Mouse (Mus musculus) liver, adult 2 months (tissue): ENCODE measurements at regions not wholly inside any gene's neighbourhood (a gene's known extent, or its start where the extent isn't known, plus 50 kb on each side); places are given as distances from the start of the nearest gene placed in this dataset.

ENCODE experiments used
- DNase-seq: peaks from one replicate; pipeline ENCODE4 v3.0.0-alpha.2; 2011; ENCODE audit warnings: low read depth, low spot score; ENCODE audit errors: extremely low read depth
- H3K27ac ChIP-seq: fragments of 200-500 bp; replicated peaks from 2 replicates; pipeline ENCODE4 v1.5.1; 2012; ENCODE audit warnings: low read depth, mild to moderate bottlenecking, control low read depth, inconsistent platforms, low read length; ENCODE audit not compliant: insufficient read depth
- H3K27me3 ChIP-seq: fragments of 200-500 bp; 2 replicates; pipeline ENCODE4 v1.6.1; 2012; ENCODE audit warnings: mild to moderate bottlenecking, moderate library complexity, low read length, inconsistent platforms; ENCODE audit not compliant: control insufficient read depth, insufficient read depth
- H3K36me3 ChIP-seq: fragments of 200-500 bp; 2 replicates; pipeline ENCODE4 v1.6.1; 2012; ENCODE audit warnings: low read length, inconsistent platforms; ENCODE audit not compliant: control insufficient read depth, insufficient read depth
- H3K4me1 ChIP-seq: fragments of 200-500 bp; 2 replicates; pipeline ENCODE4 v1.6.1; 2011; ENCODE audit warnings: low read length; ENCODE audit not compliant: control insufficient read depth, insufficient read depth
- H3K4me3 ChIP-seq: fragments of 200-500 bp; 2 replicates; pipeline ENCODE4 v1.5.1; 2011; ENCODE audit warnings: low read depth, mild to moderate bottlenecking, control low read depth, low read length, moderate library complexity; ENCODE audit not compliant: insufficient read depth
- H3K79me2 ChIP-seq: fragments of 200-500 bp; 2 replicates; pipeline ENCODE4 v1.6.1; 2012; ENCODE audit warnings: inconsistent platforms, mild to moderate bottlenecking, low read length, moderate library complexity; ENCODE audit not compliant: control insufficient read depth, insufficient read depth
- H3K9ac ChIP-seq: fragments of 200-500 bp; 2 replicates; pipeline ENCODE4 v1.6.1; 2012; ENCODE audit warnings: low read depth, mild to moderate bottlenecking, control low read depth, inconsistent platforms, low read length
- CTCF ChIP-seq: fragments of 200-500 bp; IDR thresholded peaks from 2 replicates; pipeline ENCODE4 v1.5.1; 2011; ENCODE audit warnings: low read depth, low read length, control low read depth
- POLR2A ChIP-seq: fragments of 200-500 bp; IDR thresholded peaks from 2 replicates; pipeline ENCODE4 v1.6.1; 2011; ENCODE audit warnings: low read length, control low read depth; ENCODE audit not compliant: insufficient read depth; ENCODE audit errors: extremely low read depth
- WGBS: fragments of 180-500 bp; shearing (Covaris S2); methylation state at CpG from one replicate; pipeline ENCODE4 v1.1.7; 2018; 5-methylcytosine and 5-hydroxymethylcytosine counted together

- WGBS: 92% methylated on average over 6 of the region's 6 CpGs
- TF ChIP-seq CTCF: no peak
- no peak for TF ChIP-seq POLR2A
Measured at GRCm38 (mm10) chr3:128082463-128082862, 186.3 kb upstream of the Fam241a start.

GRCm38 (mm10) chr3:128081430-128081829, 185.3 kb upstream of the Fam241a start:
- Histone ChIP-seq H3K4me1 (no peaks in the 10 kb centered on the region), H3K27ac (no peak overlapping the region), H3K36me3 (no peaks in the 10 kb centered on the region), H3K9ac (no peak overlapping the region), H3K79me2 (no peaks in the 10 kb centered on the region), H3K27me3 (no peaks in the 10 kb centered on the region), H3K4me3 (no peak overlapping the region)
- no peak for TF ChIP-seq POLR2A
- no peak for TF ChIP-seq CTCF
- DNase-seq: peak; percentile 77
- WGBS: 15% methylated on average over 1 of the region's 1 CpGs

More at GRCm38 (mm10) chr3:128082463-128082862, 186.3 kb upstream of the Fam241a start:
- no peak overlapping the region for H3K27ac ChIP-seq
- no peak overlapping the region for H3K4me3 ChIP-seq
- no peak overlapping the region for H3K9ac ChIP-seq
- no peaks in the 10 kb centered on the region for H3K36me3 ChIP-seq
- no peaks in the 10 kb centered on the region for H3K4me1 ChIP-seq
- no peaks in the 10 kb centered on the region for H3K79me2 ChIP-seq
- H3K27me3 ChIP-seq: no peaks in the 10 kb centered on the region
- DNase-seq: no peak

GRCm38 (mm10) chr3:128067861-128068260, 171.7 kb upstream of the Fam241a start:
- Histone ChIP-seq H3K36me3 (no peaks in the 10 kb centered on the region), H3K27me3 (no peaks in the 10 kb centered on the region), H3K9ac (no peak overlapping the region), H3K79me2 (no peaks in the 10 kb centered on the region), H3K4me3 (no peak overlapping the region), H3K4me1 (no peaks in the 10 kb centered on the region), H3K27ac (no peak overlapping the region)
- DNase-seq: no peak
- 62% methylated on average over 4 of the region's 4 CpGs for WGBS
- TF ChIP-seq CTCF (no peak), POLR2A (no peak)

GRCm38 (mm10) chr3:128054031-128054430, 157.9 kb upstream of the Fam241a start:
- H3K27ac ChIP-seq: no peak overlapping the region
- TF ChIP-seq CTCF (no peak), POLR2A (no peak)
- DNase-seq: no peak
- no peaks in the 10 kb centered on the region for H3K27me3 ChIP-seq
- H3K9ac ChIP-seq: no peak overlapping the region
- H3K36me3 ChIP-seq: no peaks in the 10 kb centered on the region
- no peak overlapping the region for H3K4me3 ChIP-seq
- 83% methylated on average over 9 of the region's 9 CpGs for WGBS
- H3K79me2 ChIP-seq: no peaks in the 10 kb centered on the region
- no peaks in the 10 kb centered on the region for H3K4me1 ChIP-seq

GRCm38 (mm10) chr3:128043709-128044108, 147.6 kb upstream of the Fam241a start:
- WGBS: 79% methylated on average over 3 of the region's 3 CpGs
- Histone ChIP-seq H3K79me2 (no peaks in the 10 kb centered on the region), H3K27me3 (no peaks in the 10 kb centered on the region), H3K4me3 (no peak overlapping the region), H3K36me3 (no peaks in the 10 kb centered on the region), H3K4me1 (no peaks in the 10 kb centered on the region), H3K9ac (no peak overlapping the region), H3K27ac (no peak overlapping the region)
- TF ChIP-seq CTCF: no peak
- no peak for TF ChIP-seq POLR2A
- DNase-seq: no peak

- H3K4me1 ChIP-seq: no peaks in the 10 kb centered on the region
- TF ChIP-seq CTCF: no peak
Measured at GRCm38 (mm10) chr3:128040407-128041115, 144.4 kb upstream of the Fam241a start.

More at GRCm38 (mm10) chr3:128040407-128041115, 144.4 kb upstream of the Fam241a start:
- H3K9ac ChIP-seq: no peak overlapping the region
- WGBS: 29% methylated on average over 12 of the region's 12 CpGs
- H3K79me2 ChIP-seq: no peaks in the 10 kb centered on the region
- H3K27me3 ChIP-seq: no peaks in the 10 kb centered on the region
- H3K36me3 ChIP-seq: no peaks in the 10 kb centered on the region
- no peak overlapping the region for H3K27ac ChIP-seq
- DNase-seq: no peak
- no peak overlapping the region for H3K4me3 ChIP-seq
